ENCODE assay signal across 8 mouse cellular contexts in the genomic region with DNA sequence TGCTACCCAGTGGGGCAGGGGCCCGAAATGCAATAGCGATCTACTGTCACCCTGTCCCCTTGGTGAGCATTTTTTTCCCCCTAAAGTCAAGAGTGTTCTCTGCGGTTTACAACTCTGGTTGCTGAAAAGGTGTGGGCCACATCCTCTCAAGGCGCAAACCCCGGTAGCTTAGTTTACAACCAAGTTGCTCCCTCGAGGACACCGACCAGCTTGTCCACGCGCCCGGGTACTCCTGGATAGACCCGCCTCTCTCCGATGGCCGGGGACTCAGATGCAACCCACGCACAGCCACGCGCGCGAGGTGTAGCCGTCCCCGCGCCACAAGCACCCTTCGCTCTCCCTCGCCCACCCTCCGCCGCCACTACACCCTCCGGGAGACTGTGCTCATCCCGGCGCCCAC. TPM values are rescaled to one million over a fixed set of nuclear protein-coding genes. Genes with fewer than 3 reads are reported as not detected.
DNase-seq lines count a peak whose midpoint lies in the region; ATAC-seq and TF ChIP-seq lines count a peak whose summit lies in the region.

No protein-coding gene starts in this region.

- no peak for TF ChIP-seq POLR2A in cortical plate, adult 2 months (IDR thresholded peaks at IDR 0.05; ENCODE audit: extremely low read depth, insufficient read depth, low read length)

- no peaks in the 10 kb centered on the region for H3K36me3 ChIP-seq in kidney, postnatal 0 days (ENCODE audit: insufficient read depth, low read length)
- no peaks in the 10 kb centered on the region for H3K36me3 ChIP-seq in hindbrain, embryonic 16.5 days (ENCODE audit: control insufficient read depth, insufficient read depth, low read length)

- 2% methylated on average over 28 of the region's 28 CpGs for WGBS in kidney, postnatal 0 days
- 2% methylated on average over 28 of the region's 28 CpGs for WGBS in hindbrain, embryonic 16.5 days

- no peaks in the 10 kb centered on the region for H3K9me3 ChIP-seq in kidney, postnatal 0 days (replicated peaks; ENCODE audit: low read length)
- H3K9me3 ChIP-seq in hindbrain, embryonic 16.5 days (ENCODE audit: control insufficient read depth, low read length) = no peaks in the 10 kb centered on the region

- TF ChIP-seq CTCF in kidney, postnatal 0 days (IDR thresholded peaks at IDR 0.05; ENCODE audit: low read depth) = no peak
- TF ChIP-seq CTCF in cortical plate, adult 2 months (IDR thresholded peaks at IDR 0.05; ENCODE audit: extremely low read depth, insufficient read depth, low read length) = no peak

- peak overlapping the region; percentile 57; the same call in 1 of the 2 replicates for H3K27ac ChIP-seq in kidney, postnatal 0 days
- no peak overlapping the region for H3K27ac ChIP-seq in cortical plate, adult 2 months (ENCODE audit: insufficient read depth, low read length)
- peak overlapping the region; percentile 52; the same call in 1 of the 2 replicates for H3K27ac ChIP-seq in hindbrain, embryonic 16.5 days (ENCODE audit: low read depth, low read length)

- H3K27me3 ChIP-seq in kidney, postnatal 0 days (ENCODE audit: insufficient read depth, low read length) = no peaks in the 10 kb centered on the region
- no peaks in the 10 kb centered on the region for H3K27me3 ChIP-seq in hindbrain, embryonic 16.5 days (replicated peaks; ENCODE audit: control insufficient read depth, insufficient read depth, low read length)

- peak; percentile 32 for DNase-seq in kidney, postnatal 0 days (ENCODE audit: low spot score)
- no peak for DNase-seq in kidney, postnatal 14 days
- no peak for DNase-seq in left cerebral cortex, postnatal 36 days (ENCODE audit: low spot score in 2 of 2)
- no peak for DNase-seq in layer of hippocampus, adult 18-20 months (ENCODE audit: low spot score in 2 of 2)
- no peak for DNase-seq in yolk sac, embryonic 10.5 days (ENCODE audit: low spot score)

- intact Hi-C loops in left cerebral cortex, postnatal 36 days (cut with DNase I) = no loop called here

- H3K9ac ChIP-seq in kidney, postnatal 0 days (ENCODE audit: low read depth, low read length) = peak overlapping the region; percentile 64
- H3K9ac ChIP-seq in hindbrain, embryonic 16.5 days (ENCODE audit: low read depth, low read length) = peak overlapping the region; percentile 72

- 0 out of 2 replicates have a peak, but pooled peaks cover 7% of the 10 kb centered on the region for H3K4me1 ChIP-seq in kidney, postnatal 0 days (replicated peaks; ENCODE audit: insufficient read depth, low read length)
- peaks cover 6% of the 10 kb centered on the region; the same call in 1 of the 2 replicates for H3K4me1 ChIP-seq in cortical plate, adult 2 months (ENCODE audit: control insufficient read depth, insufficient read depth, low read length)
- H3K4me1 ChIP-seq in hindbrain, embryonic 16.5 days (ENCODE audit: control insufficient read depth, insufficient read depth, low read depth, low read length) = peaks cover 9% of the 10 kb centered on the region

- peak overlapping the region; percentile 67 for H3K4me3 ChIP-seq in kidney, postnatal 0 days (replicated peaks; ENCODE audit: low read depth, low read length)
- peak overlapping the region; percentile 54 for H3K4me3 ChIP-seq in cortical plate, adult 2 months (ENCODE audit: insufficient read depth, low read length)
- H3K4me3 ChIP-seq in hindbrain, embryonic 16.5 days (ENCODE audit: low read length) = peak overlapping the region; percentile 61

- H3K4me2 ChIP-seq in kidney, postnatal 0 days (ENCODE audit: low read length) = peak overlapping the region; percentile 96
- peak overlapping the region; percentile 78 for H3K4me2 ChIP-seq in hindbrain, embryonic 16.5 days (ENCODE audit: low read length)

- peak; percentile 57; the same call in 1 of the 2 replicates for ATAC-seq in kidney, postnatal 0 days (replicated peaks; ENCODE audit: low FRiP score, low read depth)
- no peak; the same call in 1 of the 2 replicates for ATAC-seq in hindbrain, embryonic 16.5 days
- ATAC-seq in megakaryocyte progenitor cell, adult 5-6 weeks (replicated peaks; ENCODE audit: poor library complexity) = peak; percentile 10

RNA-seq across cellular contexts. Expression of a gene that starts 0.4 kb away (rescaled TPM):
- polyA plus RNA-seq in kidney, postnatal 0 days (2015; fragmentation: Nextera tagmentation; extraction: Ambion mirVana) = 27.2 and 28.4 TPM in 2 replicates
- 17.8 and 21.1 TPM in 2 replicates for polyA plus RNA-seq in cortical plate, adult 2 months (2012; rRNA removed)
- 14.8 and 16.2 TPM in 2 replicates for polyA plus RNA-seq in hindbrain, embryonic 16.5 days (2015; fragmentation: Nextera tagmentation; extraction: Ambion mirVana)
- total RNA-seq in megakaryocyte progenitor cell, adult 5-6 weeks (2015) = 69.7 and 87.3 TPM in 2 replicates
- total RNA-seq in megakaryocyte progenitor cell, adult 5-6 weeks (2017) = 30.3 and 37.4 TPM in 2 replicates
- total RNA-seq in left cerebral cortex, postnatal 36 days (2021) = 10 to 100 TPM; 28.3 to 29.5 TPM
- total RNA-seq in layer of hippocampus, adult 18-20 months (2021) = 10 to 100 TPM; 27.8 to 29.1 TPM

RNA-seq across cellular contexts. Expression of a gene that starts 50.5 kb away (rescaled TPM):
- polyA plus RNA-seq in kidney, postnatal 0 days (2015; fragmentation: Nextera tagmentation; extraction: Ambion mirVana) = 37.6 and 41.1 TPM in 2 replicates
- 23.9 and 24.0 TPM in 2 replicates for polyA plus RNA-seq in cortical plate, adult 2 months (2012; rRNA removed)
- polyA plus RNA-seq in hindbrain, embryonic 16.5 days (2015; fragmentation: Nextera tagmentation; extraction: Ambion mirVana) = 12.3 and 24.2 TPM in 2 replicates
- total RNA-seq in megakaryocyte progenitor cell, adult 5-6 weeks (2015) = 71.6 and 72.0 TPM in 2 replicates
- total RNA-seq in megakaryocyte progenitor cell, adult 5-6 weeks (2017) = 35.4 and 42.0 TPM in 2 replicates
- total RNA-seq in left cerebral cortex, postnatal 36 days (2021) = 10 to 100 TPM; 20.5 to 25.8 TPM
- total RNA-seq in layer of hippocampus, adult 18-20 months (2021) = 10 to 100 TPM; 20.7 to 21.4 TPM
